Mouse (Mus musculus) thymus, postnatal 4 days (tissue): ENCODE data around the gene Idh3b.
A peak's percentile ranks its signal among the peaks of the same experiment; 100 is the strongest.

ENCODE experiments used
- DNase-seq: peaks from one replicate; pipeline ENCODE4 v3.0.0; 2021

Gene Idh3b

GRCm38 (mm10) chr2:130283854-130284654 lies at the start of gene Idh3b:
Gene Idh3b (minus strand): TSS chr2:130284547.
- DNase-seq: peak; percentile 84

- DNase-seq: no peak
Measured at GRCm38 (mm10) chr2:130329502-130329901, 45.2 kb upstream of the Idh3b start.

GRCm38 (mm10) chr2:130327057-130327456 lies 42.7 kb upstream of the Idh3b start:
- no peak for DNase-seq

- DNase-seq: no peak
Measured at GRCm38 (mm10) chr2:130303014-130303413, 18.7 kb upstream of the Idh3b start.

GRCm38 (mm10) chr2:130297580-130297979 lies 13.2 kb upstream of the Idh3b start:
- no peak for DNase-seq

GRCm38 (mm10) chr2:130296134-130296745 lies 11.9 kb upstream of the Idh3b start:
- no peak for DNase-seq

- peak; percentile 60 for DNase-seq
Measured at GRCm38 (mm10) chr2:130295331-130296133, 11.2 kb upstream of the Idh3b start.

- DNase-seq: peak; percentile 23
Measured at GRCm38 (mm10) chr2:130294936-130295277, 10.6 kb upstream of the Idh3b start, which contains the start of gene Ebf4. Gene Ebf4 (plus strand): TSS chr2:130295169.

- DNase-seq: peak; percentile 18
Measured at GRCm38 (mm10) chr2:130294218-130294935, 10.0 kb upstream of the Idh3b start.

- DNase-seq: no peak
Measured at GRCm38 (mm10) chr2:130293486-130293885, 9.1 kb upstream of the Idh3b start.

- DNase-seq: no peak
Measured at GRCm38 (mm10) chr2:130293009-130293408, 8.7 kb upstream of the Idh3b start.

GRCm38 (mm10) chr2:130291434-130291833 lies 7.1 kb upstream of the Idh3b start:
- peak; percentile 70 for DNase-seq

- no peak for DNase-seq
Measured at GRCm38 (mm10) chr2:130289086-130289485, 4.7 kb upstream of the Idh3b start.

GRCm38 (mm10) chr2:130280818-130281217 lies 3.5 kb downstream of the Idh3b start:
- no peak for DNase-seq

GRCm38 (mm10) chr2:130280224-130280623 lies 4.1 kb downstream of the Idh3b start:
- DNase-seq: no peak

- no peak for DNase-seq
Measured at GRCm38 (mm10) chr2:130279600-130280091, 4.7 kb downstream of the Idh3b start.

GRCm38 (mm10) chr2:130275649-130276048 lies 8.7 kb downstream of the Idh3b start:
- DNase-seq: peak; percentile 86

GRCm38 (mm10) chr2:130274862-130275261 lies 9.5 kb downstream of the Idh3b start:
- no peak for DNase-seq

GRCm38 (mm10) chr2:130274149-130274861 lies 10.0 kb downstream of the Idh3b start, which contains the start of gene Nop56:
Gene Nop56 (plus strand): TSS chr2:130274430.
- peak; percentile 98 for DNase-seq

- DNase-seq: no peak
Measured at GRCm38 (mm10) chr2:130273732-130274131, 10.6 kb downstream of the Idh3b start.

- DNase-seq: no peak
Measured at GRCm38 (mm10) chr2:130268074-130268473, 16.3 kb downstream of the Idh3b start.

GRCm38 (mm10) chr2:130265520-130265919 lies 18.8 kb downstream of the Idh3b start:
- no peak for DNase-seq
